Mouse (Mus musculus) cerebellum, adult 2 months (tissue): ENCODE data around the gene Ldb1.

Experiments
- CTCF ChIP-seq: fragments of 200-500 bp; IDR thresholded peaks from 2 replicates; pipeline ENCODE4 v1.5.1; 2011; ENCODE audit warnings: low read depth, mild to moderate bottlenecking, control low read depth, low read length, moderate library complexity, borderline replicate concordance; ENCODE audit not compliant: insufficient read depth
- POLR2A ChIP-seq: fragments of 200-500 bp; IDR thresholded peaks from 2 replicates; pipeline ENCODE4 v1.6.1; 2011; ENCODE audit warnings: low read length, control low read depth, borderline replicate concordance; ENCODE audit not compliant: insufficient read depth

- no peak for TF ChIP-seq POLR2A
- TF ChIP-seq CTCF, result no peak
These were observed 13.2 kb downstream of the Ldb1 start for GRCm38 (mm10) chr19:46031689-46032432.
